In the genomic region with DNA sequence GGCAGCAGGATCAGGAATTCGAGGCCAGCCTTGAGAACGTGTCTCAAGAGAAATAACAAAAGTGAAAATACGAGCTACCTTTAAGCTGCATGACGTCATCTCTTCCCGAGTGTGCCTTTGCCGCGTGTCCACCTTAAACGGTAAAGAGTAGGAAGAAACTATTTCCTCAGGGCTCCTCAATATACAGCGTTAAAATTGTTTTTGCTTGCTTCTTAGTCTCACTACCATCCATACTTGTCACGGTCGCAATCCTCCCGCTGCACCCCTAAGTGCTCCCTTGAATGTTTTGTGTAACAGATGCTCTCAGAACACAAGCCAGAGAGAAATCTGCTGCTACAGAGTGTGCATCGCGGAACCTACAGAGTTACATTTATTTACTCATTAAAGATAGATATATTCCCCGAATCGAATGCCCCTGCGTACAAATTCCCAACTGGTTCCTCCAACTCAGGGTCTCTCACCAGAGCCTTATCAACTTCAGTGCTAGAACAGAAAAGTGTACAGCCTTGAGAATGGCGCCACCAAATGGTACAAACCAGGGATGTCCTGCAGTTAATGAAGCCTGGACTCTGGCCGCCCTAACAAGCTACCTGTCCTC, we compare ENCODE assay signal across 8 mouse cellular contexts. TPM values are rescaled to one million over a fixed set of nuclear protein-coding genes. Genes with fewer than 3 reads are reported as not detected.
A peak's percentile ranks its signal among the peaks of the same experiment; 100 is the strongest.
DNase-seq lines count a peak whose midpoint lies in the region; ATAC-seq lines count a peak whose summit lies in the region.

No protein-coding gene starts in this region.

- intact Hi-C loops in gastrocnemius, postnatal 14 days (cut with DNase I; ENCODE audit: low total_unique reads) = loop anchor here (5.0 to 10.0 kb wide), 2 partner anchors 93 to 465 kb away; no protein-coding TSS in a partner anchor

- peak; percentile 54 for ATAC-seq in inflammation-experienced regulatory T-cells, adult 6 months

- no peaks in the 10 kb centered on the region for H3K36me3 ChIP-seq in megakaryocyte, embryonic 14.5 days (replicated peaks; ENCODE audit: low read length)

- peaks cover 10% of the 10 kb centered on the region for H3K4me1 ChIP-seq in megakaryocyte, embryonic 14.5 days

- H3K27me3 ChIP-seq in megakaryocyte, embryonic 14.5 days (replicated peaks) = no peaks in the 10 kb centered on the region

- peak overlapping the region; percentile 95 for H3K4me3 ChIP-seq in megakaryocyte, embryonic 14.5 days (replicated peaks)

- DNase-seq in adrenal gland, adult 18-20 months (ENCODE audit: low spot score in 2 of 2) = peak; percentile 51 to 55
- DNase-seq in embryo, embryonic 10.5 days (ENCODE audit: low spot score) = peak; percentile 88
- peak; percentile 59 for DNase-seq in gastrocnemius, postnatal 14 days
- DNase-seq in left cerebral cortex, adult 9 months (ENCODE audit: low spot score in 2 of 2) = peak; percentile 30 to 83
- peak; percentile 69 to 81 for DNase-seq in right cerebral cortex, adult 2 months (ENCODE audit: low spot score in 2 of 2)
- DNase-seq in urinary bladder, postnatal 25 days (ENCODE audit: low spot score) = peak; percentile 57

- H3K9me3 ChIP-seq in megakaryocyte, embryonic 14.5 days = peaks cover 9% of the 10 kb centered on the region

RNA-seq across cellular contexts. Expression of a gene that starts 0.7 kb away (rescaled TPM):
- total RNA-seq in adrenal gland, adult 18-20 months (2021) = 10 to 100 TPM in 1 of 2 experiments, 1 to 10 TPM in 1; 8.4 to 11.0 TPM
- 10 to 100 TPM; 15.9 to 16.9 TPM for total RNA-seq in gastrocnemius, postnatal 14 days (2021)
- 1 to 10 TPM; 6.7 to 8.2 (median 8.0) TPM for polyA plus RNA-seq in inflammation-experienced regulatory T-cells, adult 6 months (2017; shearing (Covaris generic))
- polyA plus RNA-seq in megakaryocyte, embryonic 14.5 days (2012; ENCODE audit: insufficient read depth, low replicate concordance) = 0.69 TPM in 1 of 2 replicates, not detected in the other

RNA-seq across cellular contexts. Expression of a gene that starts 19.0 kb away (rescaled TPM):
- under 1 TPM in 1 of 2 experiments, not detected in 1; 0.33 TPM for total RNA-seq in adrenal gland, adult 18-20 months (2021)
- total RNA-seq in gastrocnemius, postnatal 14 days (2021) = under 1 TPM in 1 of 2 experiments, not detected in 1; 0.18 TPM
- polyA plus RNA-seq in inflammation-experienced regulatory T-cells, adult 6 months (2017; shearing (Covaris generic)) = not detected
- not detected in 2 replicates for polyA plus RNA-seq in megakaryocyte, embryonic 14.5 days (2012; ENCODE audit: insufficient read depth, low replicate concordance)

Comparison
In these comparisons a context has a peak if more than half of its experiments do, and no peak if none do; other contexts are left out.
1. Peak in every context shown above with its lines: DNase-seq, ATAC-seq and H3K4me3 ChIP-seq.